Mouse (Mus musculus) 3T3-L1 (cell line): ENCODE data around the gene Wwox.
A peak's percentile ranks its signal among the peaks of the same experiment; 100 is the strongest.

Source experiments
- DNase-seq: peaks from one replicate; pipeline ENCODE4 v3.0.0-alpha.2; 2015; ENCODE audit warnings: low read depth, low spot score

Wwox gene

GRCm38 (mm10) chr8:115078296-115078695 lies 638.8 kb downstream of the Wwox start:
- no peak for DNase-seq

DNA sequence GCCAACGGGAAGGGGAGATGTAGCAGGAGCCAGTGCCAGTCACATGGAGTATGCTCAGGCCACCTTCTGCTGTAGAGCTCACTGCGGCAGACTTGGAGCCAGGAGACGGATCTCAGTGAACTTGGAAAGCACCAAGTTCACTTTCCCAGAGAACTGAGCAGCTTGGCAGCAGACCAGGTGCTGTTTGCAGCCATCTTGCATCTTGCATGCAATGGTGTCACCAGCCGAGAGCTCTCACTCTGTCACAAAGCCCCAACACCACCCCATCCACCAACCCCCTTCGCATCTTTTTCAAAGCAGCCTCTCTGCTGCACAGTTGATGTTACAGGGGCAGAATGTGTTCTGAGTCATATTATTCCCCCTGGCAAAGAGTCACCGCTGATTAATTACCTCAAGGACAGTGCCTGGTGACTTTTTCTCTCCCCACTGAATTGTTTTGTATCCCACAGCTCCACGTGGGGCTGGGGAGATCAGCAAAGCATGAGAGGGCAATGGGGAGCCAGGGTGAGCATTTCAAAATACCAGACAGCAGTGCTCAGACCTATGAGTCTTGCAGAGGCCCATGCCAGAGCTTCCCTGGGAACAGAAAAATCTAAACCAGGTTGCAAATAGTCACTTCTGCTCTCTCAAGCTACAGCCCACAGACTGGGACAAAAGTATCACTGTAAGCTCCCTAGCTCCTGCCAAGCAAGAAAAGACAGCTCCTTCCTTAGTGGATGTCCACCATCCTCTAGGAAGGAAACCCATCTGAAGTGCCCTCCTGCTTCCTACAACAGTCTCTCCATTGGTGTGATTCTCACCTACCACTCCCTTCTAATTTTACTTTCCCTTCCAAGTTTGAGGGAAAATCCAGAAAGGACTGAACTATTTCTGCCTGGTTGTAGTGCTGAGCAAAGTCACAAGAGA lies 642.1 kb downstream of the Wwox start:
- DNase-seq = no peak

- peak; percentile 12 for DNase-seq
These were observed 648.7 kb downstream of the Wwox start for GRCm38 (mm10) chr8:115088162-115088561.

GRCm38 (mm10) chr8:115089744-115090143 lies 650.3 kb downstream of the Wwox start:
- DNase-seq = no peak

- DNase-seq = no peak
These were observed 650.7 kb downstream of the Wwox start for GRCm38 (mm10) chr8:115090202-115090601.

DNA sequence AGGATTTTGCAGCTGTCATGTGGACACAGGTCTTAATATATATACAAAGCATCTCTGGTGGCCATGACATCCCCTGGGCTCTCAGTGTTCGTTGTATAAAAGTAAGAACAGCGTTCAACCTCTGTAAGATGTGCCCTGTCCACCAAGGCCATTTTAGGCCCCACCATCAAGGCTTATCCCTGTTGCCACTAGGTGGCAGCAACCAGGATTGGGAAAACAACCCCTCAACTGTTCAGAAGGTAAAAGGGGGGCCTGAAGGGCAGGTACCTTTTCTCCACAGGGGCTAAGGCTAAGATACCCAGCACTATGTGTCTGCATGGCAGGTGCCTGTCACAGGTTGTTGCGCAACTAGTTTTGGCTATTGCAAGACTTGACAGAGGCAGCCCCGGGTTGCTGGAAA lies 656.1 kb downstream of the Wwox start:
- DNase-seq = no peak

GRCm38 (mm10) chr8:115097988-115098562 lies 658.6 kb downstream of the Wwox start:
- DNase-seq = no peak

- DNase-seq = no peak
These were observed 669.9 kb downstream of the Wwox start for GRCm38 (mm10) chr8:115109309-115109708.

DNA sequence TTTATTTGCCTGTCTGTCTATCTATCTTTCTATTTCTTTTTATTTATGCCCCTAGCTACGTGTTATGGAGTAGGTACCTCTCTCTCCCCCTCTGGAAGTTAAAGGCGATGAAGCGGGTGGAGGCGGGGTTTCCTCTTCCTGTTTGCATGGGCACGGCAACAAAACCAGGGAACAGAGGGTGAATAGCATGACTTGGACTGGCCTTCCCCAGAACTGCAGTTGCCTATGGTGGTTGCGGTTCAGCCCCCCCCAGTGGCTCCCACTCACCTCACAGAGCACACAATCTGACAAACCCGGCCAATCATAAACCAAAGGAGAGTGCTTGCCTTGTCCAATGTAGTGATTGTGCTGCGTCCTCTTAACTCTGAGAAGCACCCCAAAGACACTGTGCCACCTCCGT lies 671.0 kb downstream of the Wwox start:
- DNase-seq = no peak

GRCm38 (mm10) chr8:115112062-115112461 lies 672.6 kb downstream of the Wwox start:
- DNase-seq = no peak

- DNase-seq = no peak
These were observed 675.0 kb downstream of the Wwox start for GRCm38 (mm10) chr8:115114498-115114897.

DNA sequence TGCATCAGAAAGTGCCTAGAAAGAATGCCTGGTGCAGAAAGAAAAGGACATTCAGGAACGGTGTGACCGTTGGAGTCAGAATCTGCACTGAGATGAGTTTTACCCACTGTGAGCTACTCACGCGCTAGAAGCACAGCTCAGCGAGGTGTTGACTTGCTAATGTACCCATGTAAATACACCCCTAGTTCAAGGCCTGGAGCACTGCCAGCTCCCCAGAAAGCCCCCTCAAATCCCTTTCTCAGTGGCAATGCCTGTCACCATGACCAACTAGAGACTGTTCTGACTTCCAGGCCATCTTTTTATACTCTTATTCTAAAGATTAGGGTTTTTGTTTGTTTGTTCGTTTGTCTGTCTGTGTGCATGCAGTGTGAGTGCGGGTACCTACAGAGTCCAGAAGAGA lies 686.6 kb downstream of the Wwox start:
- DNase-seq = no peak

- DNase-seq = no peak
These were observed 687.2 kb downstream of the Wwox start for GRCm38 (mm10) chr8:115126674-115127073.

- peak; percentile 4 for DNase-seq
These were observed 689.9 kb downstream of the Wwox start for GRCm38 (mm10) chr8:115129307-115129706.

- DNase-seq = no peak
These were observed 693.7 kb downstream of the Wwox start for GRCm38 (mm10) chr8:115133119-115133518.

GRCm38 (mm10) chr8:115133711-115134218 lies 694.3 kb downstream of the Wwox start:
- DNase-seq = no peak

- no peak for DNase-seq
These were observed 697.4 kb downstream of the Wwox start for GRCm38 (mm10) chr8:115136888-115137287.

GRCm38 (mm10) chr8:115141614-115142013 lies 702.2 kb downstream of the Wwox start:
- DNase-seq = no peak

DNA sequence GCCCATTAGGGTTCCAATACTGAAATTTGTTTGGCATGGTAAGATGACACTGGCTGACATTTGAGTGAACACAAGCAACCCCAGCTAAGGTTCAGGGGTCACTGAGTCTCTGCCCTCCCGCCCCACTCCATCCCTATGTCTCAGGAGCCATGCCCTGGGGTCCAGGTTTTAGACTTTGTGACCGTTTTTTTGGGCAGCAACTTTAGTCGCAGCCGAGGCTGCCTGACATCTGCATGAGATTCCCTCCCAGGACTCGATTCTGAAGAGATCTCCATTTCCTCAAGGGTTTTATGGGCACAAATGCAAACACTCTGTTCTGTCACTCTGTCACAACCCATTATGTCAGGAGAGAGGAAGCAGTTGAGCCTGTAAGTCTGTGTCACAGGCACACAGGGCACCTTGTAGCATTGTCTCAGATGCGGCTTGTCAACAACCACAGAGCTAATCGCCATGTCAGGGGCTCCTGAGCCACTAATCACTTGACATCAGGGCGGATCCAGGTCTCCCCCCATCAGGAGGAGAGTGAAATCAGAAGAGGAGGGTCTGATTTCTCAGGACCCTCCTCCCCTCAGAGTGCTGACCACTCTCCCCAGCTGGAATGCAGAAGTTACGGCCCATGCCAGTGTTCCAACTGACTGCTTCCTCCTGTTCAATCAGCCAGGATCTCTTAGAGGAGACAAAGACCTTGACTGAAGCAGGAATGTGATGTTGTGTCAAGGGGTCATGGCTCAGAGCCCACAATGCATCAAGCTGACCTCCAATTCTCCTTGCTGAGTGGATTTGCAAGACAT lies 704.3 kb downstream of the Wwox start:
- DNase-seq = no peak

GRCm38 (mm10) chr8:115147006-115147405 lies 707.6 kb downstream of the Wwox start:
- DNase-seq = no peak

DNA sequence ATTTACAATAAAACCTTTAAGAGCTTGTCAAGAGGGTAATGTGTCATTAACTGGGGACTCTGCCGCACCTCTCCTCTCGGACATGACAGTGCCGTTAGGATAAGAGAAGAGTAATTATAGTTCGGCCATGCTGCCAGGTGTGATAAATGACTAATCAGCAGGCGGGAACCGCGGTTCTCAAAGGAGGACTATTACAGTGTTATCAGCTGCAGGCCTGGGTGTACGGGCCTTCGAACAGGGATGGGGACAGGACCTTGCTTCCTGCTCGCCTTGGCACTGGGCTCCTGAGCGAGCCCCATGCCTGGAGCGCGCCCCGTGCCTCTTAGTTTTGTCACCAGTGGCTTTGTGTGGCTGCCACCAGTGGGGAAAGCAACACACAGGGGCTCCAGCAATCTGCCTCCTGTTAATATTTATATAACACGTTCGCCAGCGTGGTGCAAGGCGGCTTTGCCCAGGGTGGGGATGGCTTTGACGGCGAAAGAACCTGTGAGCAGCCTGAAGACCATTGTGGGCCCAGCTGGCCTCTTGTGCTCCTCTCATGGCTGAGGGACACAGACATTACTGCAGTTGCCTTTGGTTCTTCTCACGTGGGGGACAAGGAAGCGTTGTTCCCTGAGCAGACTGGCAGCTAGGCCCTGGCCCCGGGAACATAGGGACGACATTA lies 711.1 kb downstream of the Wwox start:
- DNase-seq = no peak

- no peak for DNase-seq
These were observed 712.0 kb downstream of the Wwox start for GRCm38 (mm10) chr8:115151416-115151815.
